Mouse (Mus musculus): ENCODE results near the gene Fthl17d.
"Not testable (repeated sequence)": the region's sequence is repeated elsewhere in the genome, so short reads cannot be mapped to it uniquely, and the experiment has no call there.

The Fthl17d gene

DNA sequence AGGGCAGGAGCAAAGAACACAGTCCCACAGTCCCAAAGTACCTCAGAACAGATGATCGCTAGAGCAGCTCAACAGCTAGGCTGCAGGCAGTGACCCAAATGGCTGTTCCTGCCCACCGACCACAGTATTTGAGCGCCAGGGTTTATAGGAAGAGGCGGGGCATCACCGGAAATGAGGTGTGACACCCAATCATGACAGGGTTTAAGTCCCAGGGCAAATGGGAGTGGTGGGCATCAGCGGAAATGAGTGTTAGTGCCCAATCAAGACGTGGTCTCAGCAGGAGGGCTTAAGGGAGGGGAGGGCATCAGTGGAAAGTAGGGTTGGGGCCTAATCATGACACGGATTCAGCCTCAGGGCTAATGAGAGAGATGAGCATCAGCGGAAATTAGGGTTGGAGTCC, at the start of gene Fthl17d:
Gene Fthl17d (minus strand): TSS at position 101 of the 400 bp plus-strand sequence.
- DNase-seq (ENCODE audit: low spot score): not testable (repeated sequence)

DNA sequence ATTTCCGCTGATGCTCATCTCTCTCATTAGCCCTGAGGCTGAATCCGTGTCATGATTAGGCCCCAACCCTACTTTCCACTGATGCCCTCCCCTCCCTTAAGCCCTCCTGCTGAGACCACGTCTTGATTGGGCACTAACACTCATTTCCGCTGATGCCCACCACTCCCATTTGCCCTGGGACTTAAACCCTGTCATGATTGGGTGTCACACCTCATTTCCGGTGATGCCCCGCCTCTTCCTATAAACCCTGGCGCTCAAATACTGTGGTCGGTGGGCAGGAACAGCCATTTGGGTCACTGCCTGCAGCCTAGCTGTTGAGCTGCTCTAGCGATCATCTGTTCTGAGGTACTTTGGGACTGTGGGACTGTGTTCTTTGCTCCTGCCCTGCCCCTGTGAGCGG, 46.6 kb upstream of the Fthl17d start, which contains the start of gene Fthl17e:
Gene Fthl17e (plus strand): TSS at position 301 of the 400 bp plus-strand sequence.
- DNase-seq (ENCODE audit: low spot score): not testable (repeated sequence)

DNA sequence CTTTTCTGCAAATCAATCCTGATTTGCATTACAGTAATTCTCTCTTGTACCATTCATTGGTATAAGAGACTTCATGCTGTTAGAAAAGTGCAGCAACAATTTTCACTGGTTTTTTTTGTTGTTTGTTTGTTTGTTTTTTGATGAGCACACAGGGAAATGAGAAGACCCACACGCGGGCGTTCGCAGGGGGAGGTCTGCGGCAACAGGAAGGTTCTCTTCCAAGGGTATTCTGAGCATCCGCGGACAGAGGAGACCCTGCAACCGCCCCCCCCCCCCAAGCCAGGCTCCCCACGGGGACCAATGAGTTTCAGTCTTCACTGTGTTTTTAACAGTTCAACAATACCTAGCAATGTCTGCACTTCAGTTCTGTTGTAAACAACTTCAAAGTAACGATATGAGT, 32.9 kb upstream of the Fthl17d start:
- DNase-seq (ENCODE audit: low spot score): no peak

DNA sequence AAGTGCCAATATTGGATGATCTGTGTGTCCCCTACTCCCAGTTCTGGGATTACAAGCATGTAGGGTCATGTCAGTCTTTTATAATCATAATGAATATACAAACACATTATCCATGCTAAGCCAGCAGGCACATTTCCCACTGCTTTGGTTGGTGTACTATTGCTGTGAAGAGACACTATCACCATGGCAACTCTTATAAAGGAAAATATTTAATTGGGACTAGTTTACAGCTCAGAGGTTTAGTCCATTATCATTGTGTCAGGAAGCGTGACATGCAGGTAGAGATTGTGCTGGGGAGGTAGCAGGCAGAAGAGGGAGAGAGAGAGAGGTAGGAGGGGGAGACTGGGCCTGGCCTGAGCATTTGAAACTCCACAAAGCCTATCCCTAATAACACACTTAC, 29.5 kb upstream of the Fthl17d start:
- DNase-seq (ENCODE audit: low spot score): no peak

DNA sequence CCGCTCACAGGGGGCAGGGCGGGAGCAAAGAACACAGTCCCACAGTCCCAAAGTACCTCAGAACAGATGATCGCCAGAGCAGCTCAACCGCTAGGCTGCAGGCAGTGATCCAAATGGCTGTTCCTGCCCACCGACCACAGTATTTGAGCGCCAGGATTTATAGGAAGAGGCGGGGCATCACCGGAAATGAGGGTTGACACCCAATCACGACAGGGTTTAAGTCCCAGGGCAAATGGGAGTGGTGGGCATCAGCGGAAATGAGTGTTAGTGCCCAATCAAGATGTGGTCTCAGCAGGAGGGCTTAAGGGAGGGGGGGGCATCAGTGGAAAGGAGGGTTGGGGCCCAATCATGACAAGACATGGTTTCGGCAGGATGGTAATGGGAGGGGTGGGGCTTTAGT, 10.1 kb downstream of the Fthl17d start, which contains the start of gene Fthl17c:
Gene Fthl17c (minus strand): TSS at position 101 of the 400 bp plus-strand sequence.
- DNase-seq (ENCODE audit: low spot score): not testable (repeated sequence)

- DNase-seq (ENCODE audit: low spot score): not testable (repeated sequence)
Measured at GRCm38 (mm10) chrX:8964618-8965017, 21.9 kb downstream of the Fthl17d start.

DNA sequence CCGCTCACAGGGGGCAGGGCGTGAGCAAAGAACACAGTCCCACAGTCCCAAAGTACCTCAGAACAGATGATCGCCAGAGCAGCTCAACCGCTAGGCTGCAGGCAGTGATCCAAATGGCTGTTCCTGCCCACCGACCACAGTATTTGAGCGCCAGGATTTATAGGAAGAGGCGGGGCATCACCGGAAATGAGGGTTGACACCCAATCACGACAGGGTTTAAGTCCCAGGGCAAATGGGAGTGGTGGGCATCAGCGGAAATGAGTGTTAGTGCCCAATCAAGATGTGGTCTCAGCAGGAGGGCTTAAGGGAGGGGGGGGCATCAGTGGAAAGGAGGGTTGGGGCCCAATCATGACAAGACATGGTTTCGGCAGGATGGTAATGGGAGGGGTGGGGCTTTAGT, 23.7 kb downstream of the Fthl17d start, which contains the start of gene Fthl17b:
Gene Fthl17b (minus strand): TSS at position 101 of the 400 bp plus-strand sequence.
- not testable (repeated sequence) for DNase-seq (ENCODE audit: low spot score)

- peak; percentile 19 for DNase-seq (ENCODE audit: low spot score)
Measured at GRCm38 (mm10) chrX:8948130-8948805, 38.3 kb downstream of the Fthl17d start.

- DNase-seq (ENCODE audit: low spot score): no peak
Measured at GRCm38 (mm10) chrX:8944041-8944440, 42.5 kb downstream of the Fthl17d start.

All from urinary bladder, postnatal 10 days (tissue).